ENCODE assay signal across 8 mouse cellular contexts in genomic region chr3:63963421-63964099, GRCm38 (mm10). TPM values are rescaled to one million over a fixed set of nuclear protein-coding genes. Genes with fewer than 3 reads are reported as not detected.
DNase-seq lines count a peak whose midpoint lies in the region; ATAC-seq lines count a peak whose summit lies in the region.

No protein-coding gene starts in this region.

- H3K36me3 ChIP-seq in heart, embryonic 11.5 days (ENCODE audit: control insufficient read depth, insufficient read depth, low read length) = no peaks in the 10 kb centered on the region
- H3K36me3 ChIP-seq in forebrain, embryonic 15.5 days = no peaks in the 10 kb centered on the region
- H3K36me3 ChIP-seq in kidney, embryonic 15.5 days = no peaks in the 10 kb centered on the region; the same call in 1 of the 2 replicates

- H3K27ac ChIP-seq in heart, embryonic 11.5 days (ENCODE audit: low read depth, low read length) = peak overlapping the region; percentile 85
- peak overlapping the region; percentile 92 for H3K27ac ChIP-seq in forebrain, embryonic 15.5 days (replicated peaks)
- H3K27ac ChIP-seq in kidney, embryonic 15.5 days = peak overlapping the region; percentile 92

- DNase-seq in heart, postnatal 25 days (ENCODE audit: low spot score) = no peak
- DNase-seq in NIH3T3 (ENCODE audit: low read depth) = peak; percentile 47
- peak; percentile 60 for DNase-seq in thymus, postnatal 14 days
- DNase-seq in layer of hippocampus, adult 11-12 months (ENCODE audit: low spot score) = no peak

- peak overlapping the region; percentile 89 for H3K4me3 ChIP-seq in heart, embryonic 11.5 days (ENCODE audit: low read depth, low read length)
- peak overlapping the region; percentile 92 for H3K4me3 ChIP-seq in forebrain, embryonic 15.5 days
- H3K4me3 ChIP-seq in kidney, embryonic 15.5 days (replicated peaks) = peak overlapping the region; percentile 91

- ATAC-seq in heart, embryonic 11.5 days (replicated peaks; ENCODE audit: insufficient number of reproducible peaks, low FRiP score, low TSS enrichment) = no peak
- no peak for ATAC-seq in forebrain, embryonic 15.5 days (replicated peaks)
- no peak for ATAC-seq in kidney, embryonic 15.5 days (replicated peaks; ENCODE audit: low FRiP score)
- peak; percentile 36 for ATAC-seq in megakaryocyte, adult 5-6 weeks (ENCODE audit: poor library complexity, severe bottlenecking)

- no peaks in the 10 kb centered on the region for H3K9me3 ChIP-seq in heart, embryonic 11.5 days (replicated peaks; ENCODE audit: control insufficient read depth, low read length)
- no peaks in the 10 kb centered on the region for H3K9me3 ChIP-seq in forebrain, embryonic 15.5 days
- H3K9me3 ChIP-seq in kidney, embryonic 15.5 days (replicated peaks) = no peaks in the 10 kb centered on the region

- peak overlapping the region; percentile 88 for H3K4me2 ChIP-seq in heart, embryonic 11.5 days
- peak overlapping the region; percentile 83 for H3K4me2 ChIP-seq in forebrain, embryonic 15.5 days (replicated peaks)
- peak overlapping the region; percentile 81 for H3K4me2 ChIP-seq in kidney, embryonic 15.5 days

- intact Hi-C loops in heart, postnatal 25 days (cut with DNase I) = loop anchor here (2.0 to 10.0 kb wide), 2 partner anchors 35 to 821 kb away; partner anchors contain the start of gene E130311K13Rik

- H3K9ac ChIP-seq in heart, embryonic 11.5 days (ENCODE audit: low read depth, low read length) = peak overlapping the region; percentile 91
- peak overlapping the region; percentile 74 for H3K9ac ChIP-seq in forebrain, embryonic 15.5 days (replicated peaks)
- H3K9ac ChIP-seq in kidney, embryonic 15.5 days = peak overlapping the region; percentile 82

- WGBS in heart, embryonic 11.5 days (ENCODE audit: insufficient replicate concordance) = 9% methylated on average over 25 of the region's 25 CpGs
- WGBS in forebrain, embryonic 15.5 days = 8% methylated on average over 25 of the region's 25 CpGs
- 6% methylated on average over 25 of the region's 25 CpGs for WGBS in kidney, embryonic 15.5 days

- peaks cover 7% of the 10 kb centered on the region; the same call in 1 of the 2 replicates for H3K4me1 ChIP-seq in heart, embryonic 11.5 days (ENCODE audit: control insufficient read depth, insufficient read depth, low read length)
- peaks cover 37% of the 10 kb centered on the region for H3K4me1 ChIP-seq in forebrain, embryonic 15.5 days
- peaks cover 11% of the 10 kb centered on the region for H3K4me1 ChIP-seq in kidney, embryonic 15.5 days

- peaks cover 2% of the 10 kb centered on the region; the same call in 1 of the 2 replicates for H3K27me3 ChIP-seq in heart, embryonic 11.5 days (ENCODE audit: control insufficient read depth, insufficient read depth, low read length)
- H3K27me3 ChIP-seq in forebrain, embryonic 15.5 days = peaks cover 12% of the 10 kb centered on the region; the same call in 1 of the 2 replicates
- peaks cover 7% of the 10 kb centered on the region for H3K27me3 ChIP-seq in kidney, embryonic 15.5 days

RNA-seq across cellular contexts. Expression of gene Slc33a1, which starts 1.0 kb away (rescaled TPM):
- polyA plus RNA-seq in heart, embryonic 11.5 days (2014; fragmentation: Nextera tagmentation; extraction: Ambion mirVana) = 10.2 and 10.4 TPM in 2 replicates
- 10 to 100 TPM; 12.5 to 12.7 TPM for total RNA-seq in heart, postnatal 25 days (2021)
- 17.8 and 18.4 TPM in 2 replicates for polyA plus RNA-seq in forebrain, embryonic 15.5 days (2015; fragmentation: Nextera tagmentation; extraction: Ambion mirVana)
- polyA plus RNA-seq in kidney, embryonic 15.5 days (2015; fragmentation: Nextera tagmentation; extraction: Ambion mirVana) = 23.6 and 27.6 TPM in 2 replicates
- 19.0 and 21.2 TPM in 2 replicates for total RNA-seq in megakaryocyte, adult 5-6 weeks (2015)
- total RNA-seq in megakaryocyte, adult 5-6 weeks (2017) = 17.3 and 21.6 TPM in 2 replicates

RNA-seq across cellular contexts. Expression of gene Gmps, which starts 12.3 kb away (rescaled TPM):
- 45.8 and 48.7 TPM in 2 replicates for polyA plus RNA-seq in heart, embryonic 11.5 days (2014; fragmentation: Nextera tagmentation; extraction: Ambion mirVana)
- total RNA-seq in heart, postnatal 25 days (2021) = 10 to 100 TPM; 24.0 to 25.5 TPM
- 46.3 and 48.6 TPM in 2 replicates for polyA plus RNA-seq in forebrain, embryonic 15.5 days (2015; fragmentation: Nextera tagmentation; extraction: Ambion mirVana)
- 48.5 and 49.9 TPM in 2 replicates for polyA plus RNA-seq in kidney, embryonic 15.5 days (2015; fragmentation: Nextera tagmentation; extraction: Ambion mirVana)
- total RNA-seq in megakaryocyte, adult 5-6 weeks (2015) = 23.0 and 25.2 TPM in 2 replicates
- total RNA-seq in megakaryocyte, adult 5-6 weeks (2017) = 22.6 and 23.5 TPM in 2 replicates

RNA-seq across cellular contexts. Expression of gene E130311K13Rik, which starts 34.3 kb away (rescaled TPM):
- polyA plus RNA-seq in heart, embryonic 11.5 days (2014; fragmentation: Nextera tagmentation; extraction: Ambion mirVana) = 3.7 and 4.8 TPM in 2 replicates
- total RNA-seq in heart, postnatal 25 days (2021) = 1 to 10 TPM; 8.1 TPM
- 6.6 TPM in 2 replicates for polyA plus RNA-seq in forebrain, embryonic 15.5 days (2015; fragmentation: Nextera tagmentation; extraction: Ambion mirVana)
- 5.7 and 6.8 TPM in 2 replicates for polyA plus RNA-seq in kidney, embryonic 15.5 days (2015; fragmentation: Nextera tagmentation; extraction: Ambion mirVana)
- total RNA-seq in megakaryocyte, adult 5-6 weeks (2015) = 1.1 and 2.1 TPM in 2 replicates
- total RNA-seq in megakaryocyte, adult 5-6 weeks (2017) = 2.0 and 3.0 TPM in 2 replicates

Comparison
In these comparisons a context has a peak if more than half of its experiments do, and no peak if none do; other contexts are left out.
1. DNase-seq: peak in NIH3T3 (single experiment) and thymus, postnatal 14 days (single experiment); none in heart, postnatal 25 days (single experiment) and layer of hippocampus, adult 11-12 months (single experiment).
2. Peak in every context shown above with its lines, with median percentiles within 50 percentile points of each other: H3K27ac ChIP-seq, H3K4me2 ChIP-seq, H3K4me3 ChIP-seq and H3K9ac ChIP-seq.